Mouse (Mus musculus) granulocyte monocyte progenitor cell, adult 5-6 weeks (primary cell): ENCODE data around the gene Wwox. TPM values are rescaled to one million over a fixed set of nuclear protein-coding genes. Genes with fewer than 3 reads are reported as not detected.
A peak's percentile ranks its signal among the peaks of the same experiment; 100 is the strongest.

ENCODE experiments used
- ATAC-seq: replicated peaks from 2 replicates; pipeline ENCODE4 v1.8.0; 2016; ENCODE audit warnings: mild to moderate bottlenecking, moderate TSS enrichment, inconsistent platforms; ENCODE audit not compliant: poor library complexity, severe bottlenecking
- total RNA-seq, 2 experiments: library from RNA; stranded (forward) in 1 of 2; stranded (reverse) in 1 of 2; fragments of 200-712, 200-1000 nt in 1 of 2; fragments of >200 nt in 1 of 2; fragmentation: Nextera tagmentation in 1 of 2; gene quantifications; 2 replicates each; pipeline ENCODE4 v1.2.3; 2014 to 2017

Wwox gene
- total RNA-seq, 2 experiments from 2014 or later: 13.6 to 25.5 TPM

DNA sequence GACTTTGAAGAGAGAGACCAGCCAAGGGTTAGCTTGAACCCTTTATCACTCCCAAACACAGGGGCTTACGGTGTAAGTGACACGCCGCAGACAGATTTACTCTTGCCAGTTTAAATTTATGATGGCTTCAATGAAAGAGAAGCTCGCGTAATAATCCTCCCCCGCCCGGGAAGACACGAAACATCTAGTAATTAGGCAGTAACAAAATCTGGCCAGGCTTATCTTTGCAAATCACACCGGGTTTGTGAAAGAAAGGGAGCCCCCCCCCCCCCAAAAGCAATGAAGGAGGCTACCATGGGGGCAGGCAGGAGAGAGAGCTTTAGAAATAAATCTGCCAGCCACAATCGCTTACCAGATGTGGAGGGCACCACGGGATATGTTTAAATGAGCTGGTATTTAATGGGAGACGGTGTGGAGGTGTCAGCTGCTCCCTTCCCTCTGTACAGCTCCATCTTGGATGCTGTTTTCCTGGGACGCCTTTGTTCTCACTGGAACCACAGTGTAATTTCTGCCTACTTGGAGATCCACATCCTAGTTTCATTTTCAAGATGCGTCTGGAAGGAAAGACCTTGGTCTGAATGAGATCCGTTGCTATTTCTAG, 268.2 kb downstream of the Wwox start:
- ATAC-seq: no peak

DNA sequence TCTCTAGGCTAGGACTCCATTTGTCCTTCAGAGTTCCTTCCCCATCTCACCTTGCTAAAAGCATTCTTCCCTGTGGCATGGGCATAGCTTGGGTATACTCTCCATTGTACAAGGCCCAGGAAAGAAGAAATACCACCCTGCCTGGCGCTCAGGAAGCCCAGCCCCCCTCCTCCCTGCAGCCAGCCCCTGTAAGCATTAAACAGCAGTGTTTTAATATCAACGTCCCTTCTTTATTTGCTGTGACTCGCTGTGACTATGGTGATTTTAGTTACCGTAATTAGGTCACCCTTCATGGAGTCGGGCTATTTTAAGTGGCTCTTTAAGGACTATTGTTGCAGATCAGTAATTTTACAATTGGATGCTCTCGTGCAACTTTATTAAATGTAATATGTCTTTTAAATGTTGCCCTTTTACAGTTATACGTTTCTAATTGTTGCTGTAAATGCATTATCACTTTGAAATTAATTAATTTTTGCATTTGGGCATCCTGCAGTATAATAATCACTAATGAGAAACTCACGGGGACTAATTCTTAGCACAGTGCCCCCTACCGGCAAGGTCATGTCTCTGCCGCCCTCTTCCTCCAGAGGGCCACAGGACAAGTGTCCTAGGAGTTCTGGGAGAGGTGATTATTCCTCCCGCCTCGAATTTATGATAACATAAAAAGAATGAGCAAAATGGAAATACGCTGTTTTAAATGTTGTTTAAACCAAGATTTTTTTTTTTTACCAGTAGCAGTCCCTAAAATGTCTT, 276.0 kb downstream of the Wwox start:
- ATAC-seq: no peak

DNA sequence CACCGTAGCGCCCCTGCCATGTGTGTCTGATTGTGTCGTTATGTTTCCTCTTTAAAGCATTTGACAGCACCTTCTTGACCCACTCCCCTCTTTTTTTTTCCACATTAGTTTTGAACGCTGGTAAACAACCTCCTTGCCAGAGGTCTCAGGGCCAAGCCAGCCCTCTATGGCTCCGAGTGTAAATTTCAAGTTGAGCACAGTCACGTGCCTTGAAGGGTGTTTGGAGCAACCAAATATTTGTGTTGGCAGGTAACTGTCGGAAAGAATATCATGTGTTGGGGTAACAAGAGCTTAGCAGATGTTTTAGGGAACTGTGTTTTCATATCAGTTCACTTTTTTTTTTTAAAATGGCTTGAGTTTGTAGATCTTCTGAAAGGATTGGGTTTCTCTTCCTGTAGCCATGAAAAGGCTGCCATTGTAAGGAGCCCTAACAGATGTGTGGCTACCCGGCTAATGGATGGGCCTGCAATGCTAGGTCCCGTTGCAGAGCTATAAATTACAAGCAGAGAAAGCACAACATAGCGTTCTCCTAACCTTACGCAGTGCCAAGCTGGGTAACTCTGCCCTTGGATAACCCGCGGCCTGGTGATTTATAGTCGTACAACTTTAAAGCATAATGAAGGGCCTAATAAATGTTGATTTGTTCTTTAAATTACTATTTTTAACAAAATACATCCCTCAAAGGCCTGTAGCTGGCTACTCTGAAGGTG, 277.2 kb downstream of the Wwox start:
- no peak for ATAC-seq

DNA sequence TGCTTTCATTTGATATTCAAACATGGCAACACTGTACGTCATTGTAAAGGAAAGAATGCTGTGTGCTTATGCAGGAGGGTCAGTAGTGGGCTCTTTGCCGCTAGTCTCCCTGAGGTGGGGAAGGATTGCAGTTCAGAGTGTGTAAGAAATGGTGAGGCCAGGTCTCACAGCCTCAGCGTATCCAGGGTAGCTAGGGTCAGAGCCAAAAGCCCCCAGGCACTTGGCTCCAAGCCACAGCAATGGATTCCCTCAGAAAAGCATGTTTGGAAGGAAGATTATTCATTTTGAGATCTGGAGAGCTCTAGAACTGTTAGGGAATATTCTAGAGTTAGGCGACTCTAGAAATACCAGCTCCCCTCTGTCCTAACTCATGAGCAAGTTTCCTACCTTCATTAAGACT, 279.4 kb downstream of the Wwox start:
- ATAC-seq: no peak

DNA sequence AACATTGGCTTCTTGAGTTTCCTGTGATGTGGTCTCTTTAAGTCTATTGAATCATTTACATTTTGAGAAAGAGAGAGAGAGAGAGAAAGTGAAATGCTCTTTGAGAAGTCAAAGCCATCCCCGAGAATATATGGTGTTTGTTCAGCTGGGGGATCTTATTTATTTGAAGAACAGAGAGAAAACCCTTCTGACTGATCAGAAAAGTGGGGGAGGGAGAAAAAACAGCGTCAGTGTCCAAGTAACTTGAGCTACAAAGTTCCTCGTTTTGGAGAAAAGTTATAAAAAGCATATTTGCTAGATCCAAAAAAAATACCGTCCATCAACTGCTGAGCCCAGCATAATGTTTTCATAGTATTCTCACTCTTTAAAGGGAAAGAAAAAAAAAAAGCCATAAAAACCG, 283.2 kb downstream of the Wwox start:
- ATAC-seq: no peak

DNA sequence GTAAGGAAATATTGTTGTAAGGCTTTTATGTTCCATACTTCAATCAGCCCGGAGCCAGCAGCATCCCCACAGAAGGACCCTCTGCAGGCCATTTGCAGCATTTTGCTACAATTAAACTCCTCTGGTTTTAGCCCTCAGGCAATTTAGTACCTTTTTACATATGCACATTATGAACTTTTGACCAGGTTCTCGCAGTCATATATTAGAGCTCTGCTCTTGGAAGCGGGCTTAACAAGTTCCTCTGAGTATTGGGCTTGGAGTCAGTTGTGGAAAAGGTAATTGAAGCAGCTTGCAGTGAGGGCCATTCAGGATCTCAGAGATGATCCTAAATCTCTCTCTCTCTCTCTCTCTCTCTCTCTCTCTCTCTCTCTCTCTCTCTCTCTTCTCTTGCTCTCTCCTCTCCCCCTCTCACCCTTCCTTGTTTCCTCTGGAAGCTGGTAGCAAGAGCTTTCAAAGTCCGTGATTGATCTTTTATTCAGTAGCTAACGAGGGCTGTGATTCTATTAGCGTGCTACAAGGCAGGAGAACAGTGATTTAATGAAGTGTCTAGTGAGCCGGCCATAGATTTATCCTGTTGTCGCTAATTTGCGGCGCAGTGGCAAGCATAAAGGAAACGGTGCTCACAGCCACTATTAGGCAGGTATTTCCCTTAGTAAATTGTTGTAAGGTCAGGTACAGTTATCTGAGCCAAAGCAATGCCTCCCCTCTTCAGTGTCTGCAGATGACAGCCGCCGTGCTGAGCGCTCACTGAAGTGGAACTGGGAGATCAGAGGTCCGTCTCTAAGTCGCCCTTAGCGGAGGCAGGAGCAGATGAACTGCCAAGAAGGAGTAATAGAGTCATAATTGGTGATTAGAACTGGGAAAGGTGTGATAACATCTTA, 292.0 kb downstream of the Wwox start:
- ATAC-seq: no peak

DNA sequence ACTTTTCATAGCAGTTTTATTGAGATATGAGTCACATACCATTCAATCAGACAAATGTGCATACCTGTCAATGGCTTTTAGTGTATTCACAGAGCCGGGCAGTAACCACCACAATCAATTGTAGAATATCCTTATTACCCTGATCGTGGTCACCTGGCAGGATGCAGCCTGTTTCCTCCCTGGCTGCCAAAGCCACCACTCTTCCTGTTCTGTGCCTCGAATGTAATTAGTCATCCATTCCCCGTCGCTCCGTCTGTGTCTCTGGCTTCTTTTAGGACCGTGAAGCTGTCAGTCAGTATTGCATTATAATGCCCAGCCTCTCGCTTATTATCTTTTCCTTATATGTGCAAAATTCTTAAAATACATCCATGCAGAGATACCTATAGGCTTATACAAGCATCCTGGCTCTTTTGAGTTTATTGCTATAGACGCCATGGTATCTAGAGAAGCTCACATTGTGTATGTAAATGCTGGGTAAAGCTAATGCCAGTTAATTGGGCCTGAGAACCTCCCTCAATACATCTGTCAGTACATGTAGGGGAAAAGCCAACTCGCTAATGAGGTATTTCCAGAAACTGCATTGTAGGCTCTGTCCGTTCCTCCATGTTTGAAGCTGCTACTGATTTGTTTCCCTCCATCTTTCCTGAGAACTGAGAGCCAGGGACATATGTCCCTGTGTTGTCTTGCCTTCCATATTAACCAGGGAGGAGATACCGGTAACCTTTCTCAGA, 303.9 kb downstream of the Wwox start:
- peak; percentile 98 for ATAC-seq

DNA sequence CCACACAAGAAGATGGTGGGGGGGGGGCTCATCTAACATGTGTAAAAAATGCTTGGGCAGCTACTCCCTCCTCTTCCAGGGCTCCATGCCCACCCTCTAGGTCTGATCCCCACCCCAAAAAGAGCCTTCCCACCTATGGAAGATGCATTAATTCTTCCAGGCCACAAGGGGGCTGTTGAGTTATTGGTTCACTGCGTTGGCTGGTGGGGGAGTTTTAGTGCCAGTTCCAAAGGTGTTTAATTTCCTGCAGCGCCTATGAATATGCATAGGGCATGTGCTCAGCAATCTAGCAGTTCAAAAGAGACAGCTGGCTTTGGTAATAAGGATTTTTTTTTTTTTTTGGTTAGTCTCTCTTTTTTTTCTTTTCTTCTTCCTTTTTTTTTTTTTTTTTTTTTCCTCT, 306.9 kb downstream of the Wwox start:
- peak; percentile 31 for ATAC-seq

DNA sequence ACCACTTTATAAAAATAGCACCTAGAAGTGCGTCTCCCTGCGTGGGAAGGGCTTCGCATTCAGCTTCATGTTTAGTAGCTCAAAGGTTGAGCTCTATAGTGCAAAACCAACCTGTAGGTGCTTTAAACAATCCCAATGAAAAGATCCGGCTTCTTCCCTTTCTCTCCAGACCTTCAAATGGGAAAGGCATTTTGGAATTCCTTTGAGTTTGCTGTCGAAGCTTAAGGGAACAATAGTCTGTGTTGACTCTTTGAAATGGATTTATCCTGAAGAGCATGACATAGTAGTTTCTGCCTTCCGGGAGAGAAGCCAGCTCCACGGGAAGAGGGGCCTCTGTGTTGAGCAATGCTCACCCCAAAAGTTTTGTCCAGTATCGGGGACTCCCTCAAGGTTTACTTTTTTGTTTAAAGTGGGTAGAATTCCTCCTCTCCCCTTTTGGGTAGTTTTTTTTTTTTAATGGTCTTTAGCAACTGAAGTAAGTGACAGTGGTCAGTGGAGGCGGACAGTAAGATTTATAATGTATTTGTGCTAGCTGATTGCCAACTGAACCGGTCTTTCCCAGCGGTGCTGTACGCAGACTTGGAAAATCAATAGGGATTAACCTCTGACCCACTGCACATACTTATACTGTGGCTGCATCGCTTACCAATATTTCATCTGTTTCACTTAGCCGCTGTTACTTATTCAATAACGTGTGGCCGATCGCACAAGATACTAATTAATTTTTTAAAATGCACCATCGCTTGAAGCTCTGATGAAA, 312.1 kb downstream of the Wwox start:
- ATAC-seq: no peak

DNA sequence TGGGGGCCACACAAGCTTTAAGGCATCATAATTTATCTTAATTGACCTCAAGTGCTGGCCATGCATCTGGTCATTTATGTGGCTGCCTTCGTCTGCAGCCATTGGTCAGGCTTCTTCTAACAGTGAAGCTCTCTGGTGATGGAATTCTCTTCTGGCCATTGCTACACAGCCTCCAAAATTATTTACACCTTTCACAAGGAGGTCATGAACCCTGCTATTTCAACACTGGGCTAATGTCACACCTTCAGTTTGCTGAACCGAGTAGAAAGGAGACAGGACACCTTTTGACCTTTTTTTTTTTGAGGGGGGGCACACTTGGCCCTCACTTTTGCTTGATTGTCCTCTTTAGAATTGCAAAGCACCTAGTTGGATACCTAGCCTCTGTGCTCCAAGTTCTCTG, 320.2 kb downstream of the Wwox start:
- no peak for ATAC-seq

DNA sequence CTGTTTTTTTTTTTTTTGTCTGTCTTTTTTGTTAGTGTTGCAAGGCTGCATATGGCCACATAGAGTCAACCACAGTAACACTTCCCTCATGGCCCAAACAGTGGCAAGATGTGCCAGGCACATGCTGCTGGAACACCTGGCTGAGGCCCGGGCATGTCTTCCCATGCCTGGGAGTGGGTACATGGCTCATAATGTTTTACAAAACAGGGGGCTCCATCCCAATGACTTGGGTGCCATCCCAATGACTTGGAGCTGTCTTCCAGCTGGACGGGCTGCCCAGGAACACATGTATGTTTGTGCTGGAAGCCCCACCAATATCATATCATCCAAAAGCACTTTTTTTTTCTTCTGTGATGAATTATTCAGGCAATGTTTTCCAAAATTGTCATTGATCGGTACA, 329.1 kb downstream of the Wwox start:
- ATAC-seq: no peak

DNA sequence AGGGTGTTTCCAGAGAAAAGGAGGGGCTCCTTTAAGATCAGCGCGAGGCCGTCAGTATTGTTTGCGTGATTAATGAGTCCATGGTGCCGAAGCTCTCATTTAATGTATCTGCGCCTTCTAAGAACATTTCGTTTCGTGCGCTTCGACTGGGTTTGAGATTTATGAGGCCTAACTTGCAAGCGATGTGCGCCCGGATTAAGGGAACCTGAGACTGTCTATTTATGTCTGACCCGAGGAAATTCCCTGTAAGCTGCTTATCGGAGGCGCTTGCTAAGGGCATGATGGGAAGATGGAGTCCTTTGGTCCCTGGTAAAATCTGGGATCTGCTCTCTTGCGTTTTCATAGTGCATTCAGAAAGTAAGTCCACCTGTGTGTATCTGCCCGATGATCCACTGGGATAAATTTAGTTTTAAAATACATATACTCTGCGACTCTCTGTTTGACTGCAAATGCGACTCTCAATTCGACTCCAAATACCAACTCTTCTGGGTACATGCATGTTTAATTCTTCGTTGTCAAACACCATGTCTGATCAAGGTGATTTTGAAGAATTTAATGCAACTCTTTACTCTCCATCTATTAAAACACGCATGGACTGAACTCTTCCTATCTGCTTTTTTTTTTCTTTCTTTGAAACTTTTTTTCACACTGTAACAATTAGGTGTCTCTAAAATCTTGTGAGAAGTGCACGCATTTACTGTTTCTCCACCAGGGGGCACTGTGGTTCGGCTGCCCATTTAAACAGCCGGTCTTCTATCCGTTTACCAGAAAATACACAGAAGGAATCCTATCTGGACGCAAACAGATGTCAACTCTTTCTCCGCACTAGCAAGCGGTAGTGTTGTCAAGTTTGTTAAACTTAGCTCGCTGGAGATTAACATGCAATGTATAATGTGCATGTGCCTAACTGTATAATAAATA, 331.7 kb downstream of the Wwox start:
- peak; percentile 72 for ATAC-seq

DNA sequence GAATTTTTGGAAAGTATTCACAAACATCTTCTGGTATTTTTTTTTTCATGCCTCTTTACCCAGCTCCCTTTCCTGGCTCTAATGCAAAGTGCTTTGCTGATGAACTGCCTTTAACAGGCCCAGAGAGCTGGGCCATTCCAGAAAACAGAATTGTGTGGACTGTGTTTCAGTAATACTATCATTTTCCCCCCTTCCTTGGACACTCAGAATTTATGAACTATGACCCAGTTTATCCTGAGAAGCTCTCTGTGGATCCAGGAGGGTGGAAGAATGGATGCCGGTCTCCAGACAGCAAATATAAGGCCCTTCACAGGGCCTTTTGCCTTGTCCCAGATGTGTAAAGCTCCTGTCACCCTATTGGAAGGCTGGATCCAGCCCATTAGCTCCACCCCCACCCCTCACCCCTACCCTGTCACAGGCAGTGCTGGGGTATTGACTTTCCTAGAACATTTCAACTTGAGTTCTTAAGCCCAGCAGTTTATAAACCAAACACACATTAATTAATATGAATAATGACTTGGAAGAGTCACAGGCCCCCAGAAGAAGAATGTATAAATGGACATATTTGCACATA, 332.9 kb downstream of the Wwox start:
- no peak for ATAC-seq

DNA sequence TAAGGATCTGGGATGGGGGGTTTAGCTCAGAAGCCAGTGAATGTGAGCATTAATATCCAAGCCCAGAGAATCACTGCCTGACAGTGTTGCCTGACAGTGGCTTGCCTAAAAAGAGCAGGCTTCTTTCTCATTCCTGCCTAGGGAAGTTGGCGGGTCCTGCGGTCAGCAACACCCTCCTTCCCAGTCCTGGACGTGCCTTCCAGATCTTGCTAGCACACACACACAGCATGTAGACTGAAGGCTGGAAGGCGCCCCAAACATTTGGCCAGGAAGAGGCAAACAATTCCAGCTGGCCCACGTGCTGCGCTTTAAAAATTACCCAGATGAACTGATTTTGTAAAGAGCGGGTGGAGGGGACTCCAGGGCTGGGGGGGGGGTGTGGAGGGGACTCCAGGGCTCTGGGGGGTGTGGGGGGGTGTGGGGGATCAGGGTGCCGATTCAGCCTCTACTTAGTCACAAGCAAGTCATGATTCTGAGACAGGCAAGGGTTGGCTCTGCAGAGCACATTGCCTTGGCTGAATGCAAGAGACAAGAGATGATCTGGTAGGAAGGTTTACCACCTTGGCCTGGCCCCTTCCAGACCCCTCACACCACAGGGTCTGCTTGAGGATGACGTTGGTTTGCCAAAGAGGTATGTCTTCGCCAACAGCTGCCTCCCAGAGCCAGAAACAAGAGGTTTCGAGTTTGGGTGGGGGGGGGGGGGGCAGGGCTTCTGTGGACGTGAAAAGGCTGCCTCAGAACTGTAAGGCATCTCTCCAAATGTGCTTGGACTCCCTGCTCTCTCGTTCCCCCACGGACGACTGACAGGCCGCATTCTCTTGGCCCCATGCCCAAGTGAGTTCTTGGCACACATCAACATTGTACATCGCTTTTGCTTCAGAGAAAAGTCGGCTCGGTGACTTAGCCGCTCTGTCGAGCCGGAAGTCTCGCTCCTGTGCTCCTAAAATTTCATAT, 334.3 kb downstream of the Wwox start:
- ATAC-seq: no peak

DNA sequence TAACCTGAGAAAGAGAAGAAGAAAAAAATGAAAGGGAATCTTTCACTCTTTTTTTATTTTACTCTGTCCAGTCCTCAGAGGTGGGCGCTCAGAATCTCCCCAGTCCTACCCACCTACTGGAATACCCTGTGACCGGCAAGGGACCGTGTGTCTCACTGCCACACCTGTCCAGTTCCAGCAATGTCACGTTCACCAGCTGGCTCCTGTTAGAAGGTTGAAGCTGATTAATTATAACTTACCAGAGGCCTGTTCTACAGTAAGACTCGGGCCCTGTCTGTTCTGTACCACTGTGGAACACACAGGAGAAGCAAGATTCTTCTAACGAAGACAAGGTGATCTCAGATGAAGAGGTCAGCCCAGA, 334.9 kb downstream of the Wwox start:
- ATAC-seq: no peak

DNA sequence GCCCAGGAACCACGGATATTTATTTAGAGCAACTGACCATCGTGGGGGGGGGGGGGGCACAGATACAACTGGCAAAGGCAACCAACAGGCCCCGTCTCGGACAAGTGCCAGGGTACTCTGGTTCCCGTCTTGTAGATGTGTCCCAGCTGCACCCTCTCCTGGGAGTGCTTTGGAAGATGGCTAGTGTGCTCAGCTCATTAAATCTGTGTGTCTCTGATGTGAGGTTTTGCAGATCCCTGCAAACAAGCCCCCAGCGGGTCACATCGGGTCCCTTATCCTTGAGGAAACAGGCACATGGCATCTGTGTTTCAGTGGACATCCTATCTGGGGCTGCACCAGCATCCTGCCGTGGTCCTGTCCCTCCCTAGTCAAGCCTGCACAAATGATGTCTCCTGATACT, 336.1 kb downstream of the Wwox start:
- no peak for ATAC-seq

DNA sequence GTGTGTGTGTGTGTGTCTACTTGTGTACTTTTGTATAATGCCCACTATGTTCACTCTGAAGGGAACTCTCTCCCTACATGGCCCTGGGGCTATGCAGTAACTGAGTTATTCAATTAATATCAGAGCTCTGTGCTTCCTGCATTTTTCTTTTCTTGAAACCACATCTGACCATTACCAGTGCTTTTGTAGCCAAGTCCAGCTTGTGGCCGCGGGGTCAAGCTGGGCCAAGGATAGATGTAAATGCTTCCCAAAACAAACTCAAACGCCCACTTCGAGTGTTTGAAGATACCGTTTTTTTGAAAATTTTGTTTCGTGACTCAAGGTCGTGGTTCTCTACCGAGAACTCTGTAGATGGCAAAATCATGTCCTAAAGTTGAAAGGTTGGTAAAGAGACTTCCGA, 337.2 kb downstream of the Wwox start:
- no peak for ATAC-seq
